Mouse (Mus musculus) hindbrain, postnatal 0 days (tissue): ENCODE results near the gene Wdr90. TPM values are rescaled to one million over a fixed set of nuclear protein-coding genes. Genes with fewer than 3 reads are reported as not detected.
"Not testable (repeated sequence)": the region's sequence is repeated elsewhere in the genome, so short reads cannot be mapped to it uniquely, and the experiment has no call there.

Source experiments
- ATAC-seq: fragments of 200-750 bp; cut with Nextera tagmentation; 2 replicates; pipeline ENCODE4 v1.8.0; 2017; ENCODE audit warnings: mild to moderate bottlenecking, moderate TSS enrichment, moderate library complexity
- DNase-seq: peaks from one replicate; pipeline ENCODE4 v3.0.0-alpha.2; 2015; ENCODE audit warnings: low spot score
- H3K27ac ChIP-seq: fragments of 300-500 bp; sonication (generic); 2 replicates; pipeline ENCODE4 v1.5.1; 2014; ENCODE audit warnings: mild to moderate bottlenecking
- H3K27me3 ChIP-seq: fragments of 300-500 bp; sonication (generic); 2 replicates; pipeline ENCODE4 v1.6.1; 2014; ENCODE audit warnings: low read length, mixed read lengths; ENCODE audit not compliant: insufficient read depth
- H3K36me3 ChIP-seq: fragments of 300-500 bp; sonication (generic); 2 replicates; pipeline ENCODE4 v1.6.1; 2014; ENCODE audit warnings: low read length, mixed read lengths; ENCODE audit not compliant: insufficient read depth
- H3K4me1 ChIP-seq: fragments of 300-500 bp; sonication (generic); 2 replicates; pipeline ENCODE4 v1.6.1; 2014; ENCODE audit warnings: antibody characterized with exemption, low read length, mixed read lengths; ENCODE audit not compliant: insufficient read depth
- H3K4me2 ChIP-seq: fragments of 300-500 bp; sonication (generic); 2 replicates; pipeline ENCODE4 v1.6.1; 2014; ENCODE audit warnings: low read depth, mild to moderate bottlenecking, low read length, moderate library complexity, mixed read lengths
- H3K4me3 ChIP-seq: fragments of 300-500 bp; sonication (generic); 2 replicates; pipeline ENCODE4 v1.5.1; 2014; ENCODE audit warnings: low read length
- H3K9ac ChIP-seq: fragments of 300-500 bp; sonication (generic); replicated peaks from 2 replicates; pipeline ENCODE4 v1.6.1; 2014; ENCODE audit warnings: mild to moderate bottlenecking, low read length, moderate library complexity, mixed read lengths
- H3K9me3 ChIP-seq: fragments of 300-500 bp; sonication (generic); 2 replicates; pipeline ENCODE4 v1.6.1; 2016; ENCODE audit warnings: low read length, mixed read lengths
- CTCF ChIP-seq: IDR thresholded peaks from 2 replicates; pipeline ENCODE4 v1.5.1; 2016; ENCODE audit warnings: antibody characterized with exemption, control low read depth, low read depth
- WGBS: fragments of 180-500 bp; shearing (Covaris S2); extraction: QIAGEN DNeasy Blood & Tissue Kit; methylation state at CpG from one replicate; pipeline ENCODE4 v1.1.7; 2014; 5-methylcytosine and 5-hydroxymethylcytosine counted together
- polyA plus RNA-seq: library from polyadenylated mRNA; unstranded; fragments of >200 nt; fragmentation: Nextera tagmentation; extraction: Ambion mirVana; gene quantifications from 2 replicates; pipeline ENCODE4 v1.2.1, GENCODE M21; 2015
- total RNA-seq: library from RNA; depleted of rRNA; stranded (reverse); fragments of >200 nt; gene quantifications from 2 replicates; pipeline ENCODE4 v1.2.3, GENCODE M21; 2014

Wdr90 gene
- total and polyA plus RNA-seq, 2 experiments from 2014 or later: 13.2 to 75.5 TPM

DNA sequence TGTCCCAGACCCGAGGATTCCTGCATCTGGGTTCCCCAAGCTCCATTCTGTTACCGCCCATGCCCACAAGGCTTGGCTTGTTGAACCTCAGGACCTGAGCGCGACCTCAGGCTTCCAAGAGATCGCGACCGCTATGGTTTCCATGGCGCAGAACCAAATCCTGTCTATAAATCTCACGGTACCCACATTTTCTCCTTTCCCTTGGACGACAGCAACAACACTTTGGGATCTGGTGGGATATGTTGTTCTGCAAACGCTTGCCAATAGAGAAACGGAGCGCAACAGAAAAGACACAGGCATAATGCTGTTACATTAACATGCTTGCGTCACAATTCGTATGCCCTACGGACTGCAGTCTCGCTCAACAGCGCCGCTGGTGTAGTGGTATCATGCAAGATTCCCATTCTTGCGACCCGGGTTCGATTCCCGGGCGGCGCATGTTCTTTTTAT, 13.4 kb upstream of the Wdr90 start, which contains the start of gene Mettl26:
Mettl26 (plus strand) TSS at position 354 of the 450 bp plus-strand sequence.
- Histone ChIP-seq H3K27me3 (no peaks in the 10 kb centered on the region), H3K4me3 (peak within 1 kb of the TSS; percentile 69), H3K36me3 (peaks cover 10% of the 10 kb centered on the region; the same call in 1 of the 2 replicates), H3K9ac (peak within 1 kb of the TSS; percentile 79), H3K4me1 (peaks cover 13% of the 10 kb centered on the region; the same call in 1 of the 2 replicates), H3K4me2 (peak within 1 kb of the TSS; percentile 80), H3K27ac (peak within 1 kb of the TSS; percentile 96), H3K9me3 (no peaks in the 10 kb centered on the region)
- DNase-seq: peak; percentile 95
- peak; percentile 29; the same call in 1 of the 2 replicates for TF ChIP-seq CTCF
- WGBS: 0% methylated on average over 25 of the region's 25 CpGs
- peak; percentile 68 for ATAC-seq

DNA sequence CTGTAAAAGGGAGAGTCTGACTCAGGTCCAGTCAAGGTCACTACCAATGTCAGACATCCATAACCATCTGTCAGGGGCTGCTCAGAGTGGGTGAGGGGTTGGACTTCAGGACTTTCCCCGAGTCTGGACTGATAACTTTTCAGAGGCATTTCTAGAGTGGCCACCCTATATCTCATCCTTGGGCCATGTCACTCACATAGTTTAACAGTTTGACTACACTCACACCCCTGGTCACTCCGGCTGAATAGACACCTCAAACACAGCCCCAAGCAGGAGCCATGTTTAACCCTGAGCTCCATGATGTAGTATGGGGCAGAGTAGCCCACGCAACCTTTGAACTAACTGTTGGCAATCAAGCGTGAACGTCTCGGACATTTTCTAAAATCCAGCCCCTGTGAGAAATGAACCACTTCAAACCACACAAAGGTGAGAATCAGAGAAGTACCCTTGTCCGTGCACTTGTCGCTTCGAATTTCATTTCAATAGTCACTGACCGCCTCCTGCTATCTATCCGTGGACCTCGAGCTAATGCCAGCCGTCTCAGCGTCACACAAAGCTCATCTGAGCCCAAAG, 12.9 kb upstream of the Wdr90 start:
- ATAC-seq (no peak; the same call in 1 of the 2 replicates), DNase-seq (no peak)
- Histone ChIP-seq H3K27me3 (no peaks in the 10 kb centered on the region), H3K4me3 (peak overlapping the region; percentile 69), H3K4me1 (peaks cover 13% of the 10 kb centered on the region; the same call in 1 of the 2 replicates), H3K9me3 (no peaks in the 10 kb centered on the region), H3K9ac (peak overlapping the region; percentile 79), H3K27ac (peak overlapping the region; percentile 96), H3K36me3 (peaks cover 10% of the 10 kb centered on the region; the same call in 1 of the 2 replicates), H3K4me2 (peak overlapping the region; percentile 80)
- WGBS: 3% methylated on average over 14 of the region's 14 CpGs
- TF ChIP-seq CTCF: no peak

DNA sequence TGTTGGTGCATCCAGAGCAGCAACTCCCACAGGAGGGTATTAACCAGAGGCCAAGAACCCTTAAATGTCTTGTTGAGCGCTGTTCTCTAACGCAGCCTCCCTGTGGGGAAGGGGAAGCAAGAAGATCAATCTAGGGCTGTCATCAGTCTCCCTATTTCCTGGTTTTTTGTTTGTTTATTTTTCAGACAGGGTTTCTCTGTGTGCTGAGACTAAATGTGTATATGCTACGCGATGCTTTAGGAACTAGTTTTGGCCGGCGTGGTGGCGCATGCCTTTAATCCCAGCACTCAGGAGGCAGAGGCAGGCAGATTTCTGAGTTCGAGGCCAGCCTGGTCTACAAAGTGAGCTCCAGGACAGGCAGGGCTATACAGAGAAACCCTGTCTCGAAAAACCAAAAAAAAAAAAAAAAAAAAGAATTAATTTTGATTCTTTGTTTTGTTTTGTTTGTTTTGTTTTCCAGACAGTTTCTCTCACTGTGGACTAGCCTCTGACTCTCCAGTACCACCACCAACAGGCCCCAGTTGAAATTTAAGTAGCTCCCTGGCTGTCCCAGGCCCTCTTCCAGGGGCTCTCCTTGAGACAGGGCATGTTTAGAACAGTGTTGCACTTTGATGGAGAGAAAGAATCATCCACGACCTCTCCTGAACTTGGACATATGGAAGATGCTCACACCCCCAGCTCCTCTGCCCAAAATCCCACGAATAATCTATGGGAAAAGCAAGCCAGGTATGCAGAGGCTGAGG, 12.3 kb upstream of the Wdr90 start:
- H3K36me3 ChIP-seq: peaks cover 10% of the 10 kb centered on the region; the same call in 1 of the 2 replicates
- H3K4me3 ChIP-seq: peak overlapping the region; percentile 69; the same call in 1 of the 2 replicates
- DNase-seq: no peak
- no peak for TF ChIP-seq CTCF
- H3K9ac ChIP-seq: no peak overlapping the region
- peak overlapping the region; percentile 80 for H3K4me2 ChIP-seq
- ATAC-seq: no peak
- H3K27ac ChIP-seq: peak overlapping the region; percentile 96
- H3K4me1 ChIP-seq: peaks cover 13% of the 10 kb centered on the region
- H3K27me3 ChIP-seq: no peaks in the 10 kb centered on the region
- H3K9me3 ChIP-seq: no peaks in the 10 kb centered on the region
- WGBS: 76% methylated on average over 11 of the region's 11 CpGs

DNA sequence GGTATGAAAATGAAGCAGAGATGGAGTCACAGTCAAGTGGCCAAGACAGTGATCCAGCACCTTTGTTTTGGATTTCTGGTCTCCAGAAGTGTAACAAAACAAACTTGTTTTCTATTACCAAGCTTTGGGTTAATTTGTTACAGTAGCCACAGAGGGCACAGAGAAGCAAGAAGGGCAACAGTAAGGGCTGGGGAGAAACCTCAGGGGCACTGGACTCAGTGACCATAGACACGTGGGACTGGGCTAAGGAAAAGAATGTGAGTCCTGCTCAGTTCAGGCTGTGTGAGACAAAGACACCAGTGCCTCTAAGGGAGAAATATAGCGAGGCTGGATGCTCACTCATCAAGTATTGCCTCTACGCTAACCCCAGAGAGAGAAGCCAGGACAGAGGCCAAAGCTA, 11.4 kb upstream of the Wdr90 start:
- no peak for DNase-seq

DNA sequence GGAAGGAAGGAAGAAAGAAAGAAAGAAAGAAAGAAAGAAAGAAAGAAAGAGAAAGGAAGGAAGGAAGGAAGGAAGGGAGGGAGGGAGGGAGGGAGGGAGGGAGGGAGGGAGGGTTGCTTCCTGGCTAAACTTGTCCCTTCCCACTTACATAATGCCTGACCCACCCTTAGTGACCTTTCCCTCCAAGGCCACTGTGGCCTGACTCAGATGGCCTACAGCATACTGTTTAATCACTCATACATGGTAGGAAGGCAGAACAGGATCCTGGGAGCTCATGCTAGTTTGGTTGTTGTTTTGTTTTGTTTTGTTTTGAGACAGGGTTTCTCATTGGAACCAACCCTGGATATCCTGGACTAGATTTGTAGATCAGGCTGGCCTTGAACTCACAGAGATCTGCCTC, 10.3 kb upstream of the Wdr90 start:
- H3K4me2 ChIP-seq, ATAC-seq: not testable (repeated sequence)

More for the DNA sequence above, 11.4 kb upstream of the Wdr90 start:
- no peak for TF ChIP-seq CTCF
- H3K9me3 ChIP-seq: no peaks in the 10 kb centered on the region
- ATAC-seq: no peak
- H3K9ac ChIP-seq: no peak overlapping the region
- no peak overlapping the region for H3K4me3 ChIP-seq
- H3K4me1 ChIP-seq: peaks cover 16% of the 10 kb centered on the region
- H3K36me3 ChIP-seq: 0 out of 2 replicates have a peak, but pooled peaks cover under 1% of the 10 kb centered on the region
- H3K27ac ChIP-seq: no peak overlapping the region
- WGBS: 84% methylated on average over 3 of the region's 3 CpGs
- no peaks in the 10 kb centered on the region for H3K27me3 ChIP-seq
- H3K4me2 ChIP-seq: no peak overlapping the region

DNA sequence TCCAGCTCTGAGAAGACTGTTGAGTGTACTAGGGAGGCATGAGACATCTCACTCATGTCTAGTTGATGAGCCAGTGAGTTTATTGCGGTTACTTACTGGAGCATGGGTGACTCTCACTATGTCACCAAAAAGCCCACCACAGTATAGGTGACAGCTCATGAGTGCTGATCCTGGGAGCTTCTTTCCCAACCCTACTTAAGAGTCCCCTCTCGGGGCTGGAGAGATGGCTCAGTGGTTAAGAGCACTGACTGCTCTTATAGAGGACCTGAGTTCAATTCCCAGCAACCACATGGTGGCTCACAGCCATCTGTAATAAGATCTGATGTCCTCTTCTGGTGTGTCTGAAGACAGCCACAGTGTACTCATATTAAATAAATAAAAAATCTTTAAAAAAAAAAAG, 8.7 kb upstream of the Wdr90 start:
- Histone ChIP-seq H3K9me3 (no peaks in the 10 kb centered on the region), H3K27me3 (no peaks in the 10 kb centered on the region), H3K27ac (no peak overlapping the region), H3K9ac (no peak overlapping the region), H3K36me3 (no peaks in the 10 kb centered on the region), H3K4me2 (no peak overlapping the region), H3K4me1 (peaks cover 8% of the 10 kb centered on the region), H3K4me3 (no peak overlapping the region)
- TF ChIP-seq CTCF: no peak
- 84% methylated on average over 2 of the region's 2 CpGs for WGBS
- no peak for ATAC-seq
- no peak for DNase-seq

More for the DNA sequence above, 10.3 kb upstream of the Wdr90 start:
- H3K27ac ChIP-seq, H3K36me3 ChIP-seq, DNase-seq, H3K9ac ChIP-seq, H3K9me3 ChIP-seq, H3K27me3 ChIP-seq, H3K4me3 ChIP-seq: not testable (repeated sequence)
- peaks cover 16% of the 10 kb centered on the region for H3K4me1 ChIP-seq

DNA sequence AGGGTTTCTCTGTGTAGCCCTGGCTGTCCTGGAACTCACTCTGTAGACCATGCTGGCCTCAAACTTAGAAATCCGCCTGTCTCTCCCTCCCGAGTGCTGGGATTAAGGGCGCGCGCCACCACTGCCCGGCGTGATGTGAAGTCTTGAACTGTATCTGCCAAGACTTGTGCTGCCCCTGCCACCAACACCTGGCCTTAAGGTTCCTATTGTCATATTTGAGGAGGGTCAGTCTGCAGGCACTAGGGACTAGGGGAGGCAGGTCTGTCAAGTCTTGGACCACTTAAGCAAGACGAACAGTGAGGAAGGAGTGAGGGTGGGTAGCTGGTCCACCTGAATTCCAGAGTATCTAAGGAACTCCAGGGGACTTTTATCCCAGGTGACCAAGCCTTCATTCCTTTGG, 8.2 kb upstream of the Wdr90 start:
- no peaks in the 10 kb centered on the region for H3K36me3 ChIP-seq
- DNase-seq (no peak), ATAC-seq (no peak)
- peaks cover 8% of the 10 kb centered on the region for H3K4me1 ChIP-seq
- 86% methylated on average over 8 of the region's 8 CpGs for WGBS
- H3K9ac ChIP-seq: no peak overlapping the region
- H3K27ac ChIP-seq: no peak overlapping the region
- H3K9me3 ChIP-seq: no peaks in the 10 kb centered on the region
- H3K4me2 ChIP-seq: no peak overlapping the region
- no peaks in the 10 kb centered on the region for H3K27me3 ChIP-seq
- no peak for TF ChIP-seq CTCF
- no peak overlapping the region for H3K4me3 ChIP-seq
